Mouse (Mus musculus) mature B cell (primary cell): Measurements from ENCODE around the gene Selenon.

ENCODE experiments used
- in situ Hi-C: fragments of 300-500 bp; cut with MboI; formaldehyde crosslinking; loops from 2 replicates; pipeline ENCODE4 v1.14.3; 2019

Gene Selenon

DNA sequence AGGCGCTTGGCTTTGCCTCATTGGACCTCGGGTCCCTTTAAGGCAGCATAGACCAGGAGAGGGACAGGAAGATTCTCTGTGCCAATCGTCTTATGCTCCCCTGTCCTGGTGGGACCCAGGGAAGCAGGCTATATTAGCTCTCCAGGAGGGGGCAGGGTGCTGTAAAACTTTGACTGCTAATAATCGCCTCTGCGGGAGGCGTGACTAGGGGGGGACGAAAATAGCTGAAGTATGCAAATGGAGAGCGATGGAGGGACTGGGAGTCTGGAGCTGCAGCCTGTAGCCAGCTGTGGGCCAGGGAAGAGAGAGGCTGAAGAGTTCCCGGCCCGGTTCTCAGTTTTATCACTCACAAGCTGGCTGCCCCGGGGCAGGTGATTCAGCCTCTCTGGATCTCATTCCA is 27.2 kb upstream of the Selenon start:
- in situ Hi-C loops: no loop called here

DNA sequence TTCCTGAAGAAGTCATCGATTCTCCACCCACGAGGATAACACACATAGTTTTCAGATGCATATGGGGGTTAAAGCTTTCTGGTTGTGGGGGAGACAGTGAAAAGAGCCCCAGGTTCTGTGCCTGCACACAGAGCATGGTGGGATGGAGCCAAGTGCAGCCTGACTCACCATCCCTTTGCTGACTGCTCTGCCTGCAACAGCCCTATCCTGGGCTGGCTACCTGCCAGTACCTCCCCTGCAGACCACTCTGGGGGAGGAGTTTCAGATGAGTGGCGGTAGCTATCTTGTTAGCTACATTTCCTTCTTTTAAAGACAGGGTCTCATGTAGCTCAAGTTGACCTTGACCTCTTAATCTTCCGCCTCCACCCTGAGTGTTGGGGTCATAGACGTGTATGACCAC is 26.4 kb upstream of the Selenon start:
- in situ Hi-C loops: no loop called here

GRCm38 (mm10) chr4:134577281-134577680 is 25.3 kb upstream of the Selenon start:
- in situ Hi-C loops: no loop called here

DNA sequence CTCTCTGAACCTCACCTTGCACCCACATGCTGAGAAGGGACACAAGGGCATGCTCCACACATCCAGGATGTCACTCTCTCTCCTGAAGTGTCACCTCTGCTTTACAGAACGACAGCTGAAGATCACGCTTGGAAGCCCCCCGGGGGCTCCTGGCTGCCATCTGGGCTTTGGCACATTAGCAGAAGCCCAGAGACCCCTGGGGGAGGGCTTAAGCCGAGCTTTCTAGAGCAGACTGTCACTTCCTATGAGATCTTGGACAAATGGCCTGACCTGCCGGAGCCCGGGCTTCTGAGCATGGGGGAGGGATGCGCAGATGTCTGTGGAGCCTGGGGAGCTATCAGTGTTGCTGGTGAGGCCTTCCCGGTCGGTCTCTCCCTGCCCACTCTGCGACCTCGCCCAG is 23.5 kb upstream of the Selenon start:
- in situ Hi-C loops: no loop called here

DNA sequence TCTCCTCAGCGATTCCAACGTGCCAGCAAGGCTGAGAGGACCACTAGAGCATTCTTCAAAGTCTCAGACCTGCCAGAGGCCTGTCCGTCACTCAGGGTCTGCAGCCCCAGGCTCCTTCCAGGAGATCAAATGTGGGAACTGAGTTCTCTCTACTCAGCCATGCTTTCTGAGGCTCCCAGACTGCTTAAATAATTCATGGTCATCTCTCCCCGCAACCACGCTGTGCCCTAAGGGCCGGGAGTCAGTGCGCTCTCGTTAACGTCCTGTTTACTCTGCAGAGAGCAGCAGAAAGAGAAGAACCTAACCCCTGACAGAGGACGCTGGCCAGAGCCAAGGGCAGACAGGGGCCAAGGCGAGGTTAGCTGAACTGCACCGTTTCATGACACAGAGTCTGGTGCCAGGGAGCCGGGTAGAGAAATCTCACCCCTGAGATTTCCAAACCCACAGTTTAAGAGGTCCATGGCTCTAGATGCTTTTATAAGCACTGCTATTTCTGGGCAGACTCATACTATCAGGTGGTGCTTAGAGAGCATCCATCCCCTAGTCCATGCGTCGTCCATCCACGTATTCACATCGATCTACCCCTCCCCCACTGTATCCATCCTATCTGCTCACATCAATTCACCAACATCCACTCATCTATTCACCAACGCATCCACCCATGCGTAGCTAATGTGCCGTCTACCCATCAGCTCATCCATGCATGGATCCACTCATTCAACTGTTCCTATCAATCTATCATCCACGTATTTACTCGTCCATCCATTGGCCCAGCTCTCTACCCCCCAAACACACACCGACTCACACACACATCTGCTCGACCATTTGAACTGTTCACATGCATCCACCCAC is 20.7 kb upstream of the Selenon start:
- in situ Hi-C loops: no loop called here

DNA sequence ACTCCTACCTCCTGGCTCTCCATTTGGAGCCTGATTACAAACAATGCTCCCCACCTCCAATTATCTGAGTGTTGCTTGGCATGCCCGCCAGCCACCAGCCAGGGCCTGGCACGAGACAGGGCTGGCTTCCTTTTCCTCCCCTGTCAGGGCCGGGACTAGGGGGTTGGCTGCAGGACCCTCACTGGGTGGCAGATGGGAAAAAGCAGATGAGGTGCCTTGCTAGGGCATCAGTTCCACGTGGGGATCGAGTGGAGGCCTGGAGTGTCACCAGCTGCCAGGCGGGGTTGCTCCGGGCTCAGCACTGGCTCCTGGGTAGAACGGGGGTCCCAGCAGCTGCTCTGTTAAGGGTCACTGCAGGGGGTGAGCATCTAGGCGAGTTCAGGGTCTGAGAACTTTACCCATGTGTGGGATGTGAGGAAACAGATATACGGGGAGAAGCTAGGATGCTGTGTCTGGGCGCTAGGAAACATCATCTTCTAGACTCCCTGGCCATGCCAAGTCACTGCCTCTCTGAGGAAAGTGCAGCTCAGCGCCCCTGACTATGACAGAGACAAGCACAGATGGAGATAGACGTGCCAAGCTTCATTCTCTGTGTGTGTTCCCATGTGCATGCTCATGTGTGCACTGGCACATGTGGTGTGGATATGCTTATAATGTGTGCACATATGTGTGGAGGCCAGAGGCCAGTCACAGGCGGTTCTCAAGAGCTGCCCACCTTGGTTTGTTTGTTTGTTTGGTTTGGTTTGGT is 18.9 kb upstream of the Selenon start:
- in situ Hi-C loops: no loop called here

- in situ Hi-C loops: no loop called here
These were observed 17.9 kb upstream of the Selenon start for GRCm38 (mm10) chr4:134569831-134570230.

DNA sequence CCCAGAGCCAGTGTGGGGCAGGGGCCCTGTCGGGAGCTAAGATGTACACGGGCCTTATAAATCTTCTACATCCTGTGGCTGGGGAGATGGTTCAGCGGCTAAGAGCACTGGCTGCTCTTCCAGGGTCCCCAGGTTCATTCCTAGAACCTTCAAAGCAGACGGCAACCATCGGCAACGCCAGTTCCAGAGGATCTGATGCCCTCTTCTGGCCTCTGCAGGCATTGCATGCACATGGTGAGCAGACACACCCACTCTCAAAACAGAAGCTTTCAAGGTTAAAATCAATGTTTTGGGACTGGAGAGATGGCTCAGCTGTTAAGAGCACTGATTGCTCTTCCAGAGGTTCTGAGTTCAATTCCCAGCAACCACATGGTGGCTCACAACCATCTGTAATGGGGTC is 17.2 kb upstream of the Selenon start:
- in situ Hi-C loops: no loop called here

DNA sequence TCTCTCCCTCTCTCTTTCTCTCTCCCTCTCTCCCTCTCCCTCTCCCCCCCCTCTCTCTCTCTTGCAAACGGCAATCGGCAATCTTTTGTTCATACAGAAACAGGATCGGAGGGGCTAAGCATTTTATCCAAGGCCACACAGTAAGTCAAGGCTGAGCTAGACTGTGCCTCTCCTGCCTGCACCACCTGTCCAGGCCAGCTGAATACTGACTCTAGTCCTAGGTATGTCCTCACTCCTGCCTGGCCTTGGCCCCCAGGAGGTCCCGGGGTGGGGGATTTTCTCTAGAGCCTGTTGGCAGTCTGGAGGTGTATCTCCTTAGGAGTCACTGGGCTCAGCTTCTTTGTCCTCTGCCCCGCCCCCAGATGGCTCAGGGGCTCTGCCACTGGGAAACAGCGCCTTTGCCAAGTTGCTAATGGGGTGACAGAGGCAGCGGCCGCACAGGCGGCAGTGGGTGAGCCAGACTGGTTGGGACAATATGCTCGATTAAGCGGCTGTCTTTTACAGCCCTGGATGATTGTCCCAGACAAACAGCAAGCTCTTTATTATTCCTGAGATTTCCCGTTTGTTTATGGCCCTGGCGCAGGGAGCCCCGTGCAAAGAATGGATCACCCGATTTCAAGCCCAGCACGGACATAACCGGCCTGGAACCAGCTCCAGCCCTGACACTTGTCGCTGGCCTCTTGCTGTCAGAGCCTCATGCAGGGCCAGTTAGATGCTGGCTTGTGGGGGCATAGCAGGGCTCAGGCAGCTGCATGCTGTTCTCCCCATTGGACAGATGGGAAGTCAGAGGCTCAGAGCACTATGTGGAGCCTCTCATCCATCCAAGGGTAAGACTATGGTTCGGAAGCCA is 15.6 kb upstream of the Selenon start:
- in situ Hi-C loops: no loop called here

DNA sequence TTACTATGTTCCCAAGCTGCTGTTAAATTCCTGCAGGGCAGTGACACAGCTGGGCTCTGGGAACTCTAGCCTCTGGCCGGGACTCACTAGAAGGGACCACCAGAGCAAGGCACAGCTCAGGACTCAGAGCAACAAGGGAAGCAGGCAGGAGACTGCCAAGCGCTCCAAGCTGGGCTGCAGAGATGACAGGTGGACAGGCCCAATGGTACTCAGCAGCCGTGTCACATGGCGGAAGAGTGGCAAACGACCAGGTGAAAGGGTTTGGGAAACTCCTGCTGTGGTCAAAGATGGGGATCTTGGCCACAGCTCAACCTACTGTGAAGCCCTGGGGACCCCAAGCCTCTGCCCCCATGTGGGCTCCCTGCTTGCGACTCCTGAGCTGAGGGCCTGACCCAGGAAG is 12.1 kb upstream of the Selenon start:
- in situ Hi-C loops: no loop called here

DNA sequence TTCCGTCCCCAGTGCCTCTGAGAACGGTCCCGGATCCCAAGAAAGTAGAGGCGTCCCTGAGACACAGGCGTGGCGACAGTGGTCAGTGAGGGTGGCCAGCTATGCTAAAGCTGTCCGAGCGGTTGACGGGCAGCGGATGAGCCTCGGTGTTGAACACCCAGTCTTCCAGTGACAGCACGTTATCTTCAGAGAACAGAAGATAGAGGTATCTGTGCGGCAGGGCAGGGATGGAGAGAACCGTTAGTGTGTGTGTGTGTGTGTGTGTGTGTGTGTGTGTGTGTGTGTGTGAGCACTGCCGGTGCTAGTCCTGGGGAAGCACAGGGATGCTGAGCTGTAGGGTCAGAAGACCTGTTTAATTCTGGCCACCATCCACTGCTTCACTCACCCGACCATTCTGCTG is 11.7 kb upstream of the Selenon start:
- in situ Hi-C loops: no loop called here

- in situ Hi-C loops: no loop called here
These were observed 10.0 kb upstream of the Selenon start for GRCm38 (mm10) chr4:134562014-134562413.

DNA sequence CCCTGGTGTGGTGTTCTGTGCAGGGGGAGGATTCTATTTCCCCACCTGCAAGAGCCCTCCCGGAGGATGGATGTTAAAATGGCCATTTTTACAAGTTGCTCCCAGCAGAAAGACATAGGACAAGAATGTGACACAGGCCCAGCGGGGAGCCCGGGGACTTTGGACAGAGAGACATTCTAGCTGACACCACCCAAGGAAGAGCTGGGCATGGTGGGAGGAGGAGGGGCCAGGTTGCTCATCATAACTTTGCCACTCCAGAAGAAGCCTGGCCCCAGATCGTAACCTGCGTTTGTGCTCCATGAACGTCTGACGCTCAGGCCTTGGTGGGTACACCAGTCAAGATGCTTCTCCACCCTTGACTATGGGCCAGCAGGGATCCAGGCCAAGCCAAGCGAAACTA is 8.7 kb upstream of the Selenon start:
- in situ Hi-C loops: no loop called here

DNA sequence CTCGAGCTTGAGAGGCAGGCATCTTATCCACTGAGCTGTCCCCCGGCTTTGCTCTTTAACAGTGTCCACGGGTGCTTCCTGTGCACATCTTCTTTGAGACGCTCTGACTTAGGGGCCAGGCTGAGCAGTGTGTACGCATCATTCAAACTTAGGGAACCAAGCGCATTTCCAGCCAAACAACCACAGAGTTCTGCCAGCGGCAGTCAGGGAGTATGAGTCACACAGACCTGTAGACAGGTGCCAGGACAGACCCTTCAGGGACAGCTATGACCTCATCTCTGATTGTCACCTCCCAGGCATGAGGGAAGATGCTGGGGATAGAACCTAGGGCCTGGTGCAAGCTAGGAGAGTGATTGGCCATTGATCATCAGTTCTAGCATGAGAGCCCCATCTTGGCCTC is 7.2 kb upstream of the Selenon start:
- in situ Hi-C loops: no loop called here

- in situ Hi-C loops: no loop called here
These were observed 6.7 kb upstream of the Selenon start for GRCm38 (mm10) chr4:134558570-134559113.

DNA sequence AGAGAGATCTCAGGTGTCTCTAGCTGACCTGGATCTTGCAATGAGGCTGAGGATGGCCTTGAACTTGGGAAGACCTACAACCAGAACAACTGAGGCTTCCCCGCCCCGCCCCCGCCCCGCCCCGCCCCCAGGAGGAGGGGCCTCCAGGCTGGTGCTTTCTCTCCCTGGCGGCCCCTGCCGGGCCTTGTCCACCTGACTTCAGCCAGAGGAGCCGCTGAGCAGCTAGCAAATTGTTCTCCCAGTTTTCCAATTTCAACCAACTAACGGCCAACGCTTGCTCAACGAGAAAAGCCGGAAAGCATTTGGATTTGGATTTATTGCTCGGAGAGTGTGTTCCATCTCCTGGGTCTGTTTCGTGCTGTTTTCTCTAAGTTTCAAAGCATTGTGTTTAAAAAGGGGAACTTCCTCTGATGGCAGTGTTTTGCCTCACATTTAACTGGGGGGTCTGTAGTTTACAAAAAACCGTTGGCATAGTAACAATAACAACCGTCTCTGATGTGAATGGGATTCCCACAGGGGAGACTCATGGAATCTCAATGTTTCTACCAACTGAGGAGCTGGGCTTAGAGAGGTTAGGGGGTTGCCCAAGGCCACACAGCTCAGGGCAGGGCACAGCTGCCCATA is 5.8 kb upstream of the Selenon start:
- in situ Hi-C loops: no loop called here

GRCm38 (mm10) chr4:134555956-134556580 is 4.1 kb upstream of the Selenon start:
- in situ Hi-C loops: no loop called here

- in situ Hi-C loops: no loop called here
These were observed 1.7 kb upstream of the Selenon start for GRCm38 (mm10) chr4:134553631-134554030.

GRCm38 (mm10) chr4:134549899-134550298 is 2.1 kb downstream of the Selenon start:
- in situ Hi-C loops: loop anchor here (5.0 kb wide), 1 partner anchor 162 kb away; no protein-coding TSS in a partner anchor

DNA sequence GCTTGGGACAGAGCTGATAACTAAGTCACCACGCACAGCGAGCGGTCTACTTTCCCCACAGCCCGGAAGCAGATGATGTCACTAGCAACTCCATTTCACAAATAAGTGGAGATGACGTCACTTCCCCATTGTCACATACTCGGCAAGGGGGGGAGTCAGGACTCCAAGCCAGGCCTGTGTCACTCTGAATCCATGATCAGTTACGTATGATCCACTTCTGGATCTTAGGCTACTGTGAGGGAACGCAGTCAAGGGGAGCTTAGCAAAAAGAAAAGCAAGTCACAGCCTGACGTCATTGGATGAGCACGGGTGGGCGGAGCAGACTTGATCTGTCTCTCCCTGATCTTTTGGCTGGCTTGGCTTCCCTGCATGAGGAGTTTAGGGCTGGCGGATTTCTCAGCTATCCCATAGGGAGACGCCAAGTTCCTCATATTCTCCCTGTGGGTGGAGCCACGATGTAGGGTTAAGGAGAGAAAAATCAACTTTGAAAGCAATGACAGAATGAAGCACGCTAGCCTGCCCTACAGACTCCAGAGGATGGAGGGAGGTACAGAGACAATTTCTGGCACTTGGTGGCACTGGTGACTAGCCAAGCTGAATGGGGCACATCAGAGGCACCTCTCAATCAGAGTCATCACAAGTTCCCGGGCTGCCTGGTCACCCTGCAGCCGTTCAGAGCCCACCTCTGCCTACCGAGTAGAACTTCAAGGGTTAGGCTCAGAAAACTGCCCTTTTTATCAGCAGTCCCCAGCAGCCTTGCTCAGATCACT is 3.6 kb downstream of the Selenon start:
- in situ Hi-C loops: loop anchor here (5.0 kb wide), 1 partner anchor 164 kb away; no protein-coding TSS in a partner anchor
